Mouse (Mus musculus): Measurements from ENCODE around the gene Bsnd. TPM values are rescaled to one million over a fixed set of nuclear protein-coding genes. Genes with fewer than 3 reads are reported as not detected.

Bsnd gene
- polyA plus RNA-seq, 1 experiment from 2014 or later, result not detected

GRCm38 (mm10) chr4:106438763-106439162 lies 53.3 kb downstream of the Bsnd start:
- Histone ChIP-seq H3K4me3 (no peak overlapping the region), H3K36me3 (peaks cover 67% of the 10 kb centered on the region), H3K4me2 (replicated peaks) (no peak overlapping the region), H3K9ac (replicated peaks) (no peak overlapping the region), H3K27me3 (no peaks in the 10 kb centered on the region), H3K27ac (replicated peaks) (no peak overlapping the region), H3K4me1 (no peaks in the 10 kb centered on the region), H3K9me3 (no peaks in the 10 kb centered on the region)
- no peak for ATAC-seq (replicated peaks)
- 91% methylated on average over 5 of the region's 5 CpGs for WGBS

- peaks cover 69% of the 10 kb centered on the region for H3K36me3 ChIP-seq
- H3K27ac ChIP-seq (replicated peaks), result no peak overlapping the region
- H3K9me3 ChIP-seq, result no peaks in the 10 kb centered on the region
- H3K4me2 ChIP-seq (replicated peaks), result no peak overlapping the region
- no peak overlapping the region for H3K4me3 ChIP-seq
- H3K9ac ChIP-seq (replicated peaks), result no peak overlapping the region
- H3K4me1 ChIP-seq, result no peaks in the 10 kb centered on the region
- no peaks in the 10 kb centered on the region for H3K27me3 ChIP-seq
- no peak for ATAC-seq (replicated peaks)
- WGBS, result 92% methylated on average over 5 of the region's 5 CpGs
Observed at GRCm38 (mm10) chr4:106437207-106437606, 54.9 kb downstream of the Bsnd start.

DNA sequence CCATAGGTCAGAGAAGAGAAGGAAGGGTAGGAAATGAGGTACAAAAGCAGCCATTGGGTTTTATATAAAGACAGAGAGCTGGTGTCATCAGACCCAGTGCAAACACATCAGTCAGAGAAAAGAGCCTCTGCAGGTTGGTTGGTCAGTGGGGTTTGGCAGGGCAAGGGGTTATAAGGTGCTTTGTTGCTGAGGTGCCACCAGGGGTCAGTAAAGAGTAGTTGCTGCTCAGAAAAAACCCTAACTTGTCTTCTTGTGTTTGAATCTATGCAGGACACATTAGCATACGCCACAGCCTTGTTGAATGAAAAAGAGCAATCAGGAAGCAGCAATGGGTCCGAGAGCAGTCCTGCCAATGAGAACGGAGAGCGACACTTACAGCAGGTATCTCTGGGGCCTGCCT lies 55.6 kb downstream of the Bsnd start:
- WGBS, result 49% methylated on average over 4 of the region's 4 CpGs
- Histone ChIP-seq H3K4me3 (no peak overlapping the region), H3K36me3 (peaks cover 75% of the 10 kb centered on the region), H3K27me3 (no peaks in the 10 kb centered on the region), H3K4me2 (replicated peaks) (no peak overlapping the region), H3K27ac (replicated peaks) (no peak overlapping the region), H3K9me3 (no peaks in the 10 kb centered on the region), H3K4me1 (no peaks in the 10 kb centered on the region), H3K9ac (replicated peaks) (no peak overlapping the region)
- ATAC-seq (replicated peaks), result no peak

- 94% methylated on average over 2 of the region's 2 CpGs for WGBS
- Histone ChIP-seq H3K36me3 (peaks cover 77% of the 10 kb centered on the region), H3K4me3 (no peak overlapping the region), H3K27me3 (no peaks in the 10 kb centered on the region), H3K4me2 (replicated peaks) (no peak overlapping the region), H3K9ac (replicated peaks) (no peak overlapping the region), H3K4me1 (no peaks in the 10 kb centered on the region), H3K27ac (replicated peaks) (no peak overlapping the region), H3K9me3 (no peaks in the 10 kb centered on the region)
- no peak for ATAC-seq (replicated peaks)
Observed at GRCm38 (mm10) chr4:106435426-106435825, 56.7 kb downstream of the Bsnd start.

Other genes with a start within 250 kb of the Bsnd start
- 8.9 and 9.0 TPM in 2 replicates for gene Usp24, start 176.1 kb downstream of the Bsnd start, polyA plus RNA-seq (2015; fragmentation: Nextera tagmentation; extraction: Ambion mirVana)
- gene Pcsk9, start 28.0 kb downstream of the Bsnd start, polyA plus RNA-seq (2015; fragmentation: Nextera tagmentation; extraction: Ambion mirVana), result 0.75 and 0.80 TPM in 2 replicates
- 4.0 and 4.5 TPM in 2 replicates for gene Dhcr24, start 68.8 kb upstream of the Bsnd start, polyA plus RNA-seq (2015; fragmentation: Nextera tagmentation; extraction: Ambion mirVana)
- not detected in 2 replicates for gene Lexm, start 125.0 kb upstream of the Bsnd start, polyA plus RNA-seq (2015; fragmentation: Nextera tagmentation; extraction: Ambion mirVana)
- 0.34 and 0.62 TPM in 2 replicates for gene Ttc22, start 130.1 kb upstream of the Bsnd start, polyA plus RNA-seq (2015; fragmentation: Nextera tagmentation; extraction: Ambion mirVana)
- gene Pars2, start 158.8 kb upstream of the Bsnd start, polyA plus RNA-seq (2015; fragmentation: Nextera tagmentation; extraction: Ambion mirVana), result 12.6 and 14.2 TPM in 2 replicates
- gene Ttc4, start 186.7 kb upstream of the Bsnd start, polyA plus RNA-seq (2015; fragmentation: Nextera tagmentation; extraction: Ambion mirVana), result 121 and 124 TPM in 2 replicates
- gene Mroh7, start 238.6 kb upstream of the Bsnd start, polyA plus RNA-seq (2015; fragmentation: Nextera tagmentation; extraction: Ambion mirVana), result 0.20 and 0.87 TPM in 2 replicates
- gene Fam151a, start 241.6 kb upstream of the Bsnd start, polyA plus RNA-seq (2015; fragmentation: Nextera tagmentation; extraction: Ambion mirVana), result not detected in 2 replicates

Measured in forebrain, embryonic 15.5 days (tissue).